Mouse (Mus musculus): ENCODE results near the gene Rfc2. TPM values are rescaled to one million over a fixed set of nuclear protein-coding genes. Genes with fewer than 3 reads are reported as not detected.

Gene Rfc2
- polyA plus RNA-seq, 1 experiment from 2014 or later = 155 TPM

GRCm38 (mm10) chr5:134615780-134616179 lies 34.6 kb downstream of the Rfc2 start:
- H3K4me3 ChIP-seq (replicated peaks; ENCODE audit: low read depth, low read length) = no peak overlapping the region
- DNase-seq (ENCODE audit: low spot score) (no peak), ATAC-seq (replicated peaks; ENCODE audit: low FRiP score, low read depth) (no peak)
- 77% methylated on average over 4 of the region's 4 CpGs for WGBS
- H3K36me3 ChIP-seq (ENCODE audit: insufficient read depth, low read length) = peaks cover 22% of the 10 kb centered on the region
- no peak overlapping the region for H3K27ac ChIP-seq
- no peak for TF ChIP-seq CTCF (IDR thresholded peaks at IDR 0.05; ENCODE audit: low read depth)
- H3K27me3 ChIP-seq (ENCODE audit: insufficient read depth, low read length) = no peaks in the 10 kb centered on the region
- H3K9ac ChIP-seq (ENCODE audit: low read depth, low read length) = no peak overlapping the region
- no peak overlapping the region for H3K4me2 ChIP-seq (ENCODE audit: low read length)
- no peaks in the 10 kb centered on the region for H3K9me3 ChIP-seq (replicated peaks; ENCODE audit: low read length)
- H3K4me1 ChIP-seq (replicated peaks; ENCODE audit: insufficient read depth, low read length) = no peaks in the 10 kb centered on the region

GRCm38 (mm10) chr5:134617071-134617470 lies 35.9 kb downstream of the Rfc2 start:
- no peak overlapping the region for H3K27ac ChIP-seq
- peak; percentile 85 for TF ChIP-seq CTCF (IDR thresholded peaks at IDR 0.05; ENCODE audit: low read depth)
- H3K4me2 ChIP-seq (ENCODE audit: low read length) = no peak overlapping the region
- H3K4me3 ChIP-seq (replicated peaks; ENCODE audit: low read depth, low read length) = no peak overlapping the region
- no peak; the same call in 1 of the 2 replicates for ATAC-seq (replicated peaks; ENCODE audit: low FRiP score, low read depth)
- H3K4me1 ChIP-seq (replicated peaks; ENCODE audit: insufficient read depth, low read length) = no peaks in the 10 kb centered on the region
- 60% methylated on average over 3 of the region's 3 CpGs for WGBS
- DNase-seq (ENCODE audit: low spot score) = peak; percentile 57
- H3K9me3 ChIP-seq (replicated peaks; ENCODE audit: low read length) = no peaks in the 10 kb centered on the region
- no peaks in the 10 kb centered on the region for H3K27me3 ChIP-seq (ENCODE audit: insufficient read depth, low read length)
- peaks cover 35% of the 10 kb centered on the region for H3K36me3 ChIP-seq (ENCODE audit: insufficient read depth, low read length)
- H3K9ac ChIP-seq (ENCODE audit: low read depth, low read length) = no peak overlapping the region

- TF ChIP-seq CTCF (IDR thresholded peaks at IDR 0.05; ENCODE audit: low read depth) = no peak
Observed at GRCm38 (mm10) chr5:134620457-134620856, 39.3 kb downstream of the Rfc2 start.

GRCm38 (mm10) chr5:134621099-134621640 lies 40.0 kb downstream of the Rfc2 start:
- TF ChIP-seq CTCF (IDR thresholded peaks at IDR 0.05; ENCODE audit: low read depth) = no peak
- Histone ChIP-seq H3K4me2 (ENCODE audit: low read length) (no peak overlapping the region), H3K9ac (ENCODE audit: low read depth, low read length) (no peak overlapping the region), H3K27me3 (ENCODE audit: insufficient read depth, low read length) (no peaks in the 10 kb centered on the region), H3K4me1 (replicated peaks; ENCODE audit: insufficient read depth, low read length) (no peaks in the 10 kb centered on the region), H3K9me3 (replicated peaks; ENCODE audit: low read length) (no peaks in the 10 kb centered on the region), H3K27ac (no peak overlapping the region), H3K4me3 (replicated peaks; ENCODE audit: low read depth, low read length) (no peak overlapping the region), H3K36me3 (ENCODE audit: insufficient read depth, low read length) (peaks cover 73% of the 10 kb centered on the region)
- no peak for ATAC-seq (replicated peaks; ENCODE audit: low FRiP score, low read depth)
- 85% methylated on average over 16 of the region's 16 CpGs for WGBS
- no peak for DNase-seq (ENCODE audit: low spot score)

More at GRCm38 (mm10) chr5:134620457-134620856, 39.3 kb downstream of the Rfc2 start:
- H3K27ac ChIP-seq = no peak overlapping the region
- no peak for ATAC-seq (replicated peaks; ENCODE audit: low FRiP score, low read depth)
- no peaks in the 10 kb centered on the region for H3K4me1 ChIP-seq (replicated peaks; ENCODE audit: insufficient read depth, low read length)
- H3K9ac ChIP-seq (ENCODE audit: low read depth, low read length) = no peak overlapping the region
- H3K27me3 ChIP-seq (ENCODE audit: insufficient read depth, low read length) = no peaks in the 10 kb centered on the region
- H3K9me3 ChIP-seq (replicated peaks; ENCODE audit: low read length) = no peaks in the 10 kb centered on the region
- no peak for DNase-seq (ENCODE audit: low spot score)
- H3K4me2 ChIP-seq (ENCODE audit: low read length) = no peak overlapping the region
- H3K4me3 ChIP-seq (replicated peaks; ENCODE audit: low read depth, low read length) = no peak overlapping the region
- 94% methylated on average over 9 of the region's 9 CpGs for WGBS
- H3K36me3 ChIP-seq (ENCODE audit: insufficient read depth, low read length) = peaks cover 67% of the 10 kb centered on the region

- H3K27ac ChIP-seq = no peak overlapping the region
- H3K9ac ChIP-seq (ENCODE audit: low read depth, low read length) = no peak overlapping the region
- H3K27me3 ChIP-seq (ENCODE audit: insufficient read depth, low read length) = no peaks in the 10 kb centered on the region
- no peak overlapping the region for H3K4me3 ChIP-seq (replicated peaks; ENCODE audit: low read depth, low read length)
- no peaks in the 10 kb centered on the region for H3K4me1 ChIP-seq (replicated peaks; ENCODE audit: insufficient read depth, low read length)
- WGBS = 89% methylated on average over 2 of the region's 2 CpGs
- no peak for TF ChIP-seq CTCF (IDR thresholded peaks at IDR 0.05; ENCODE audit: low read depth)
- ATAC-seq (replicated peaks; ENCODE audit: low FRiP score, low read depth) (no peak), DNase-seq (ENCODE audit: low spot score) (no peak)
- no peak overlapping the region for H3K4me2 ChIP-seq (ENCODE audit: low read length)
- H3K9me3 ChIP-seq (replicated peaks; ENCODE audit: low read length) = no peaks in the 10 kb centered on the region
- H3K36me3 ChIP-seq (ENCODE audit: insufficient read depth, low read length) = peaks cover 82% of the 10 kb centered on the region
Observed at GRCm38 (mm10) chr5:134622069-134622468, 40.9 kb downstream of the Rfc2 start.

- H3K4me2 ChIP-seq (ENCODE audit: low read length) = no peak overlapping the region
- peaks cover 36% of the 10 kb centered on the region for H3K36me3 ChIP-seq (ENCODE audit: insufficient read depth, low read length)
- no peak overlapping the region for H3K4me3 ChIP-seq (replicated peaks; ENCODE audit: low read depth, low read length)
- no peaks in the 10 kb centered on the region for H3K4me1 ChIP-seq (replicated peaks; ENCODE audit: insufficient read depth, low read length)
- H3K27ac ChIP-seq = no peak overlapping the region
- DNase-seq (ENCODE audit: low spot score) = no peak
- ATAC-seq (replicated peaks; ENCODE audit: low FRiP score, low read depth) = peak; percentile 38; the same call in 1 of the 2 replicates
- no peaks in the 10 kb centered on the region for H3K27me3 ChIP-seq (ENCODE audit: insufficient read depth, low read length)
- 64% methylated on average over 4 of the region's 4 CpGs for WGBS
- no peak overlapping the region for H3K9ac ChIP-seq (ENCODE audit: low read depth, low read length)
- no peaks in the 10 kb centered on the region for H3K9me3 ChIP-seq (replicated peaks; ENCODE audit: low read length)
- TF ChIP-seq CTCF (IDR thresholded peaks at IDR 0.05; ENCODE audit: low read depth) = no peak
Observed at GRCm38 (mm10) chr5:134629508-134629907, 48.3 kb downstream of the Rfc2 start.

GRCm38 (mm10) chr5:134630835-134631234 lies 49.7 kb downstream of the Rfc2 start:
- H3K9ac ChIP-seq (ENCODE audit: low read depth, low read length) = no peak overlapping the region
- DNase-seq (ENCODE audit: low spot score) (no peak), ATAC-seq (replicated peaks; ENCODE audit: low FRiP score, low read depth) (no peak)
- H3K27ac ChIP-seq = no peak overlapping the region
- no peaks in the 10 kb centered on the region for H3K27me3 ChIP-seq (ENCODE audit: insufficient read depth, low read length)
- H3K9me3 ChIP-seq (replicated peaks; ENCODE audit: low read length) = no peaks in the 10 kb centered on the region
- H3K4me1 ChIP-seq (replicated peaks; ENCODE audit: insufficient read depth, low read length) = no peaks in the 10 kb centered on the region
- H3K36me3 ChIP-seq (ENCODE audit: insufficient read depth, low read length) = peaks cover 29% of the 10 kb centered on the region
- TF ChIP-seq CTCF (IDR thresholded peaks at IDR 0.05; ENCODE audit: low read depth) = no peak
- no peak overlapping the region for H3K4me2 ChIP-seq (ENCODE audit: low read length)
- H3K4me3 ChIP-seq (replicated peaks; ENCODE audit: low read depth, low read length) = no peak overlapping the region

All from kidney, postnatal 0 days (tissue).